Mouse (Mus musculus) spleen, postnatal 0 days (tissue): ENCODE measurements around the gene Cyp24a1. TPM values are rescaled to one million over a fixed set of nuclear protein-coding genes. Genes with fewer than 3 reads are reported as not detected.

ENCODE experiments used
- polyA plus RNA-seq: library from polyadenylated mRNA; unstranded; fragments of >200 nt; fragmentation: Nextera tagmentation; extraction: Ambion mirVana; gene quantifications from 2 replicates; pipeline ENCODE4 v1.2.1, GENCODE M21; 2015

The Cyp24a1 gene
- polyA plus RNA-seq, result not detected in 2 replicates

DNA sequence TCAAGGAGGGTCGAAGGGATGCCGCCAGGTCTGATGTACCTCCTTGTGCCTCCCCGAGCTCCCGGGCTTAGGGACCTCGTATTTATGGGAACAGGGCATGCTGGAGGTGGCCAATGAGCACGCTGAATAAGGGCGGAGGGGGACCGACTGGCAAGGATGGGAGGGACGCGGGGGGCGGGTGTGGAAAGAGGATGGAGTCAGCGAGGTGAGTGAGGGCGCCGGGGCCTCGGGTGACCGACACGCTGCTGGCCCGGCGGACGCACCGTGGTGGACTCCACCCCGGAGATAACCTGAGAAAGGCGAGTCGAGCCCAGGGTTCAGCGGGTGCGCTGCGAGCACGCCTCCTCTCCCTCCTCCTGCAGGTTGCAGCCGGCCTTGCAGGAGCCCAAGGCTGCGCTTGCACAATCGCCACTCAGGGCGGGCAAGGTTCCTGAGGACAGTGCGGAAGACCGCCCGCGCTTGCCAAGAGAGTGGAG is at the start of gene Cyp24a1:
TSS of gene Cyp24a1 (minus strand) at position 55 of the 476 bp plus-strand sequence.

DNA sequence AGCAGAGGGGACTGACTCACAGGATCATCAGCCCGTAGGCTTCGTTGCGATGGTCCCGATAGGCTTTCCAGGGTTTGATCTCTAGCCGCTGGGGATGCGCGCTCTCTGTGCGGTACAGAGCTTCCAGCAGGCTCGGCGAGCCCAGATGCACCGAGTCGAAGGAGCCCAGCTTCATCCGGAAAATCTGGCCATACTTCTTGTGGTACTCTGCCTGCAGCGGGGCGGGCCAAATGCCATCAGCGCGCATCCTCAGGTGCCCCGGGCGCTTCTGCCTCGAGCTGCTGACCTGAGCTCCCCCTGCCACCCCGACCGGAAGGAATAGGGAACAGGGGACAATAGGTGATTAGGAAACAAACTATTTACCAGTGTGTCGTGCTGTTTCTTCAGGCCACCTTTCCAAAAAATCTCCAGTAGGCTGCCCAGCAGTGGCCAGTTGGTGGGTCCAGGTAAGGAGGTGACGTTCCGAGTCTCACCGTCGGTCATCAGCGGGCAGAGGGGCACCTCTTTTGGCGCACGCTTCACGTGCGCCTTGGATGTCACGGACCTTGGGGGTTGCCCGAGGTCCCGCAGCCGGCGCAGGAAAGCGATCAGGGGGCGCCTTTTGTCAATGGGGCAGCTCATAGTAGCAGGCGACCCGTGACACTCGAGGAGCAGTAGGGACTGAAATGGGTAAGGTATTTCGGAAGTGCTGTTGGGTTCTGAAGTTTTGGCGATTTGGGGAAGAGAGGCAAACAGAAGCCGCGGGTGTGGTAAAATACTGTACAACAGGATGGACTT is 603 bp downstream of the Cyp24a1 start, which contains the start of gene Pfdn4:
TSS of gene Pfdn4 (plus strand) at position 275 of the 777 bp plus-strand sequence.

Other genes with a start within 250 kb of the Cyp24a1 start
- 0.17 and 0.32 TPM in 2 replicates for gene Bcas1, start 69.3 kb downstream of the Cyp24a1 start, polyA plus RNA-seq
- gene Pfdn4, start 717 bp downstream of the Cyp24a1 start, polyA plus RNA-seq, result 44.8 and 48.2 TPM in 2 replicates
- not detected in 2 replicates for gene 4930470P17Rik, start 104.9 kb upstream of the Cyp24a1 start, polyA plus RNA-seq
- gene Dok5, start 234.7 kb upstream of the Cyp24a1 start, polyA plus RNA-seq, result 0.12 and 0.16 TPM in 2 replicates